Mouse (Mus musculus): ENCODE results near the gene Mapre3. TPM values are rescaled to one million over a fixed set of nuclear protein-coding genes. Genes with fewer than 3 reads are reported as not detected.

Mapre3 gene
- polyA plus RNA-seq, 2 experiments: 28.2 to 64.7 TPM

DNA sequence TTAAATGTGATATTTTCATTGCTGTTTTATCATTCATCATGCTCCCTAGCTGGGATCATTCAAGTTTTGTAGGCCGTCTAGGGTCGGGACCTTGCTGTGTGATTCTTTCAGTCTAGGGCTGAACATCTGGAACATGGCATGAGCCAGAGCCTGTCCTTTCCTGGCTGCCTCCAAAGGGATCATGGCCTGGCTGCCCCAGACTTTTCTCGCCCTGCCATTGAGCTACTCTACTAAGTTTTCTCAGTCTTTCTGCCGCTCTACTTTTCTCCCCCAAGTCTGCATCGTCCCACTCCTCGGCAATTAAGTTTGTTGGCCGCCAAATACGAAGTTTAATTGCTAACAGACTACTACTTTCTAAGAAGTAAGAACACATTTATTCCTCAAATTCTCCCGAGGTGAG lies 54.5 kb downstream of the Mapre3 start:
- H3K4me1 ChIP-seq (ENCODE audit: control insufficient read depth, insufficient read depth, low read length): peaks cover 13% of the 10 kb centered on the region
- no peak for TF ChIP-seq POLR2A (IDR thresholded peaks at IDR 0.05; ENCODE audit: borderline replicate concordance, extremely low read depth, insufficient read depth, insufficient read length)
- no peaks in the 10 kb centered on the region for H3K27me3 ChIP-seq (ENCODE audit: control insufficient read depth, insufficient read depth, low read length)
- H3K4me3 ChIP-seq (replicated peaks; ENCODE audit: low read length): peak overlapping the region; percentile 94
- H3K27ac ChIP-seq (replicated peaks; ENCODE audit: low read depth, low read length): peak overlapping the region; percentile 79
- DNase-seq (ENCODE audit: low spot score): no peak
- H3K36me3 ChIP-seq (ENCODE audit: control insufficient read depth, insufficient read depth, low read length): peaks cover 40% of the 10 kb centered on the region
- peak; percentile 39; the same call in 1 of the 2 replicates for ATAC-seq (ENCODE audit: low FRiP score, low read depth)
- H3K9me3 ChIP-seq (ENCODE audit: control insufficient read depth, low read length): no peaks in the 10 kb centered on the region
- WGBS: 5% methylated on average over 9 of the region's 9 CpGs
- peak overlapping the region; percentile 96 for H3K9ac ChIP-seq (ENCODE audit: low read depth, low read length, severe bottlenecking)
- peak overlapping the region; percentile 80 for H3K4me2 ChIP-seq (replicated peaks; ENCODE audit: low read depth, low read length, severe bottlenecking)

DNA sequence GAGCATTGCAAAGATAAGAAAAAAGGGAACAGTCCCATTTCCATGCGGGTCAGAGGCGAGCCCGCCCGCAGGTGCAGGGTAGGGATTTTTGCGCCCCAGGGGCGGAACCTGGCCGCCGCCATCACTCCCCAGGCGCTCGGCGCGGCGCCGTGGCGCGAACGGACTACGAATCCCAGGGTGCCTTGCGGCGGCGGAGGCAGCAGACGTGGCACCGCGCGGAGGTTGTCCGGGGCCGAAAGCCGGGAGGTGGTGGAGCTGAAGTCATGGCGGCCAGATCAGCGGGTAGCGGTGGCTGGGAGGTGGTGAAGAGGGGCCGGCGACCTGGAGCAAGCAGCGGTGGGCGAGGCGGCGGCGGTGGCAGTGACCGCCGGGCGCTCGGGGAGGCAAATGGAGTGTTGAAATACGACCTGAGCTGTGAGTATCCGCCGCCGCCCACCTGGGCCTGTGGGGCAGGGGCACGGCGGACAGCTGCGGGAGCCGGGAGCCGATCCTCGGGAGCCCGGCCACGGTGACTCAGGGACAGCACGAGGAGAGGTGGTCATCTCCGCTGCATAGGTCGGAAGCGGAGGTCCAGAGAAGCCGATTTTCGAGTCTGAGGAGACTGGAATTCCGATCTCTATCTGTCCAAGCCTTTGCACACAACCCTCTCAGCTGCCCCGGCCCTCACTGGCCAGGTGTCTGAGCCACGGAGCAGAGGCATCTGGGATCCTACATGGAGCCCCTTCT lies 55.1 kb downstream of the Mapre3 start:
- Histone ChIP-seq H3K9me3 (ENCODE audit: control insufficient read depth, low read length) (no peaks in the 10 kb centered on the region), H3K9ac (ENCODE audit: low read depth, low read length, severe bottlenecking) (peak overlapping the region; percentile 96), H3K27ac (replicated peaks; ENCODE audit: low read depth, low read length) (peak overlapping the region; percentile 79), H3K4me3 (replicated peaks; ENCODE audit: low read length) (peak overlapping the region; percentile 94), H3K36me3 (ENCODE audit: control insufficient read depth, insufficient read depth, low read length) (peaks cover 46% of the 10 kb centered on the region), H3K4me2 (replicated peaks; ENCODE audit: low read depth, low read length, severe bottlenecking) (peak overlapping the region; percentile 80), H3K4me1 (ENCODE audit: control insufficient read depth, insufficient read depth, low read length) (peaks cover 13% of the 10 kb centered on the region), H3K27me3 (ENCODE audit: control insufficient read depth, insufficient read depth, low read length) (no peaks in the 10 kb centered on the region)
- no peak; the same call in 1 of the 2 replicates for TF ChIP-seq POLR2A (IDR thresholded peaks at IDR 0.05; ENCODE audit: borderline replicate concordance, extremely low read depth, insufficient read depth, insufficient read length)
- WGBS: 1% methylated on average over 48 of the region's 63 CpGs
- DNase-seq (ENCODE audit: low spot score): peak; percentile 85
- ATAC-seq (ENCODE audit: low FRiP score, low read depth): peak; percentile 92

DNA sequence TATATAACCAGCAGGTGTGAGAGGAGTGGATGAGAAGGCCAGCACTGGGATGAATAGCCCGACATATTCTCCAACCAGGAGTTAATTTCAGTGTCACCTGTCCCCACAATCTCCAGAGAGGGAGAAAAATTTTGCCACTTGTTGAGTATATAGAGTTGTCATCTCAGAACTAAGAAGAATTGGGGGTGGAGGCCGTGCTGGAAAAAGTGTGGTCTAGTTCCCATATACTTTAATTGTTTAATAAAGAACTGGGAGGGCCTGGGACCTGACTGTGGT lies 55.6 kb downstream of the Mapre3 start:
- H3K4me3 ChIP-seq (replicated peaks; ENCODE audit: low read length): peak overlapping the region; percentile 94
- no peaks in the 10 kb centered on the region for H3K27me3 ChIP-seq (ENCODE audit: control insufficient read depth, insufficient read depth, low read length)
- peak overlapping the region; percentile 96 for H3K9ac ChIP-seq (ENCODE audit: low read depth, low read length, severe bottlenecking)
- WGBS: 13% methylated on average over 2 of the region's 2 CpGs
- H3K9me3 ChIP-seq (ENCODE audit: control insufficient read depth, low read length): no peaks in the 10 kb centered on the region
- peaks cover 13% of the 10 kb centered on the region for H3K4me1 ChIP-seq (ENCODE audit: control insufficient read depth, insufficient read depth, low read length)
- no peak for ATAC-seq (ENCODE audit: low FRiP score, low read depth)
- H3K4me2 ChIP-seq (replicated peaks; ENCODE audit: low read depth, low read length, severe bottlenecking): peak overlapping the region; percentile 80
- H3K27ac ChIP-seq (replicated peaks; ENCODE audit: low read depth, low read length): peak overlapping the region; percentile 79
- TF ChIP-seq POLR2A (IDR thresholded peaks at IDR 0.05; ENCODE audit: borderline replicate concordance, extremely low read depth, insufficient read depth, insufficient read length): no peak
- no peak for DNase-seq (ENCODE audit: low spot score)
- H3K36me3 ChIP-seq (ENCODE audit: control insufficient read depth, insufficient read depth, low read length): peaks cover 50% of the 10 kb centered on the region

DNA sequence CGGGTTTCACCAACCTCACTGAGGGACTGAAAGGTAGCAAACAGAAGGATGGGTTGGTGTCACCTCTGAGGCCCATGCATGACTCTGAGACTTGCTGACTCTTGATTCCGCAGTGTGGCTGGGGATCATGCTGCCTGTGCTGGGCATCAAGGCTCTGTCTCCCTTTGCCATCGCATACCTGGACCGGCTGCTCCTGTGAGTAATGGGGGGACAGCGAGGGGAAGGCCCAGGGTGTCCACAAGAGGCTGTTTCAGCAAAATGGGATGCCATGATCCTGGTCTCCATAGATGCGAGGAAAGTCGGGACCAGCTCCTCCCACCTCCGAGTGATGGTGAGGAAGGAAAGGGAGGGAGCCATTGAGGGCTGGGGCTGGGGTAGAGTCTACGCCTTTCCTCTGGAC lies 58.1 kb downstream of the Mapre3 start:
- no peak overlapping the region for H3K27ac ChIP-seq (replicated peaks; ENCODE audit: low read depth, low read length)
- H3K9ac ChIP-seq (ENCODE audit: low read depth, low read length, severe bottlenecking): no peak overlapping the region
- TF ChIP-seq POLR2A (IDR thresholded peaks at IDR 0.05; ENCODE audit: borderline replicate concordance, extremely low read depth, insufficient read depth, insufficient read length): no peak
- no peak overlapping the region for H3K4me2 ChIP-seq (replicated peaks; ENCODE audit: low read depth, low read length, severe bottlenecking)
- peaks cover 66% of the 10 kb centered on the region for H3K36me3 ChIP-seq (ENCODE audit: control insufficient read depth, insufficient read depth, low read length)
- no peaks in the 10 kb centered on the region for H3K27me3 ChIP-seq (ENCODE audit: control insufficient read depth, insufficient read depth, low read length)
- ATAC-seq (ENCODE audit: low FRiP score, low read depth) (no peak), DNase-seq (ENCODE audit: low spot score) (no peak)
- H3K4me3 ChIP-seq (replicated peaks; ENCODE audit: low read length): no peak overlapping the region
- H3K4me1 ChIP-seq (ENCODE audit: control insufficient read depth, insufficient read depth, low read length): peaks cover 13% of the 10 kb centered on the region
- 93% methylated on average over 9 of the region's 9 CpGs for WGBS
- H3K9me3 ChIP-seq (ENCODE audit: control insufficient read depth, low read length): no peaks in the 10 kb centered on the region

DNA sequence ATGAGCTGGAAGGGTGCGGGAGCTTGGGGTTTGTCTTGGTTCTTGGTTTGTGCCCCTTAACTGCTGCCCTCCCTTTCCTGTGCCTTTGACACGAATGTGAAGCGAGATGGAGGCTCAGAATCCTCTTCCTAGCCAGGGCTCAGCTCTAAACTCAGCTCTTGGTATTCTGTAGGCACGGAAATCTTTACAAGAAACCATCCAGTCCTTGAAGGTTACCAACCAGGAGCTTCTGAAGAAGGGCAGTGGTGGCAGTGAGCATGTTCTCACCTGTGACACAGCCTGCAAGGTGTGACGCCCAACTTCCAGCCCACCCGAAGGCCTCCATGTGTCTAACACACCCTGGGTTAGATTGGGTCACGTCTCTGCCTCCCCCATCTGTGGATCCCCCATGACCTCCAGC lies 59.9 kb downstream of the Mapre3 start:
- Histone ChIP-seq H3K4me1 (ENCODE audit: control insufficient read depth, insufficient read depth, low read length) (peaks cover 17% of the 10 kb centered on the region), H3K4me3 (replicated peaks; ENCODE audit: low read length) (no peak overlapping the region), H3K27me3 (ENCODE audit: control insufficient read depth, insufficient read depth, low read length) (no peaks in the 10 kb centered on the region), H3K4me2 (replicated peaks; ENCODE audit: low read depth, low read length, severe bottlenecking) (no peak overlapping the region), H3K27ac (replicated peaks; ENCODE audit: low read depth, low read length) (no peak overlapping the region), H3K9ac (ENCODE audit: low read depth, low read length, severe bottlenecking) (no peak overlapping the region), H3K9me3 (ENCODE audit: control insufficient read depth, low read length) (no peaks in the 10 kb centered on the region), H3K36me3 (ENCODE audit: control insufficient read depth, insufficient read depth, low read length) (peaks cover 68% of the 10 kb centered on the region)
- ATAC-seq (ENCODE audit: low FRiP score, low read depth): no peak
- DNase-seq (ENCODE audit: low spot score): no peak
- no peak for TF ChIP-seq POLR2A (IDR thresholded peaks at IDR 0.05; ENCODE audit: borderline replicate concordance, extremely low read depth, insufficient read depth, insufficient read length)
- 90% methylated on average over 7 of the region's 7 CpGs for WGBS
